8 mouse cellular contexts compared by ENCODE assay signal in genomic region chr2:37776016-37776415, GRCm38 (mm10). TPM values are rescaled to one million over a fixed set of nuclear protein-coding genes. Genes with fewer than 3 reads are reported as not detected.
A peak's percentile ranks its signal among the peaks of the same experiment; 100 is the strongest.
DNase-seq lines count a peak whose midpoint lies in the region; ATAC-seq lines count a peak whose summit lies in the region.

TSS of gene Crb2 (plus strand) at chr2:37776249.

- H3K4me3 ChIP-seq in forebrain, embryonic 13.5 days, result peak within 1 kb of the TSS; percentile 51
- peak within 1 kb of the TSS; percentile 37 for H3K4me3 ChIP-seq in liver, embryonic 12.5 days
- H3K4me3 ChIP-seq in stomach, embryonic 16.5 days (replicated peaks; ENCODE audit: low read length), result peak within 1 kb of the TSS; percentile 27

- no peaks in the 10 kb centered on the region for H3K9me3 ChIP-seq in forebrain, embryonic 13.5 days (replicated peaks)
- no peaks in the 10 kb centered on the region for H3K9me3 ChIP-seq in liver, embryonic 12.5 days (replicated peaks)
- H3K9me3 ChIP-seq in stomach, embryonic 16.5 days (replicated peaks; ENCODE audit: control insufficient read depth, low read length), result no peaks in the 10 kb centered on the region

- peak within 1 kb of the TSS; percentile 66 for H3K4me2 ChIP-seq in forebrain, embryonic 13.5 days
- peak within 1 kb of the TSS; percentile 60 for H3K4me2 ChIP-seq in liver, embryonic 12.5 days
- H3K4me2 ChIP-seq in stomach, embryonic 16.5 days (ENCODE audit: low read depth, low read length), result peak within 1 kb of the TSS; percentile 43

- peak; percentile 9; the same call in 1 of the 2 replicates for ATAC-seq in forebrain, embryonic 13.5 days
- ATAC-seq in liver, embryonic 12.5 days, result no peak
- peak; percentile 19 for ATAC-seq in stomach, embryonic 16.5 days (ENCODE audit: insufficient read depth, low FRiP score)

- peak; percentile 37 for DNase-seq in left cerebral cortex, postnatal 4 days
- DNase-seq in left cerebral cortex, adult 9 months (ENCODE audit: low spot score in 2 of 2), result no peak
- DNase-seq in layer of hippocampus, postnatal 10 days (ENCODE audit: low spot score in 2 of 2), result no peak
- DNase-seq in testis, postnatal 10 days (ENCODE audit: low spot score), result no peak
- DNase-seq in right cerebral cortex, postnatal 25 days, result no peak

- H3K27ac ChIP-seq in forebrain, embryonic 13.5 days, result peak within 1 kb of the TSS; percentile 85
- H3K27ac ChIP-seq in liver, embryonic 12.5 days, result no peak within 1 kb of the TSS
- no peak within 1 kb of the TSS for H3K27ac ChIP-seq in stomach, embryonic 16.5 days (ENCODE audit: low read length)

- peak within 1 kb of the TSS; percentile 71 for H3K9ac ChIP-seq in forebrain, embryonic 13.5 days
- H3K9ac ChIP-seq in liver, embryonic 12.5 days, result no peak within 1 kb of the TSS
- peak within 1 kb of the TSS; percentile 60 for H3K9ac ChIP-seq in stomach, embryonic 16.5 days (ENCODE audit: low read length)

- under 1% methylated on average over 15 of the region's 18 CpGs for WGBS in forebrain, embryonic 13.5 days
- 6% methylated on average over 16 of the region's 18 CpGs for WGBS in liver, embryonic 12.5 days (ENCODE audit: insufficient replicate concordance)
- 8% methylated on average over 17 of the region's 18 CpGs for WGBS in stomach, embryonic 16.5 days

- H3K27me3 ChIP-seq in forebrain, embryonic 13.5 days, result peaks cover 5% of the 10 kb centered on the region; the same call in 1 of the 2 replicates
- H3K27me3 ChIP-seq in liver, embryonic 12.5 days (replicated peaks), result peaks cover 50% of the 10 kb centered on the region
- H3K27me3 ChIP-seq in stomach, embryonic 16.5 days (ENCODE audit: control insufficient read depth, insufficient read depth, low read length), result no peaks in the 10 kb centered on the region

- intact Hi-C loops in left cerebral cortex, postnatal 4 days (cut with DNase I), result no loop called here

- peaks cover 70% of the 10 kb centered on the region for H3K4me1 ChIP-seq in forebrain, embryonic 13.5 days
- H3K4me1 ChIP-seq in liver, embryonic 12.5 days, result peaks cover 53% of the 10 kb centered on the region
- peaks cover 22% of the 10 kb centered on the region for H3K4me1 ChIP-seq in stomach, embryonic 16.5 days (ENCODE audit: control insufficient read depth, insufficient read depth, low read length)

- no peaks in the 10 kb centered on the region for H3K36me3 ChIP-seq in forebrain, embryonic 13.5 days (ENCODE audit: poor library complexity, severe bottlenecking)
- H3K36me3 ChIP-seq in liver, embryonic 12.5 days, result no peaks in the 10 kb centered on the region
- no peaks in the 10 kb centered on the region for H3K36me3 ChIP-seq in stomach, embryonic 16.5 days (ENCODE audit: control insufficient read depth, insufficient read depth, low read length)

RNA-seq across cellular contexts. Expression of gene Crb2, which starts in this region (rescaled TPM):
- total RNA-seq in left cerebral cortex, postnatal 4 days (2021), result 1 to 10 TPM; 3.9 to 4.6 TPM
- 9.1 and 12.8 TPM in 2 replicates for polyA plus RNA-seq in forebrain, embryonic 13.5 days (2015; fragmentation: Nextera tagmentation; extraction: Ambion mirVana)
- polyA plus RNA-seq in liver, embryonic 12.5 days (2016; fragmentation: Nextera tagmentation; extraction: Ambion mirVana), result 1.5 and 1.6 TPM in 2 replicates
- polyA plus RNA-seq in stomach, embryonic 16.5 days (2015; fragmentation: Nextera tagmentation; extraction: Ambion mirVana), result 0.94 and 1.7 TPM in 2 replicates
- total RNA-seq in layer of hippocampus, postnatal 10 days (2021), result 1 to 10 TPM; 6.8 to 7.7 TPM
